Mouse (Mus musculus) Patski (cell line): Measurements from ENCODE around the gene Plekho1. TPM values are rescaled to one million over a fixed set of nuclear protein-coding genes. Genes with fewer than 3 reads are reported as not detected.
"Not testable (repeated sequence)": the region's sequence is repeated elsewhere in the genome, so short reads cannot be mapped to it uniquely, and the experiment has no call there.

Experiments
- ATAC-seq: fragments of 100-300 bp; one replicate; pipeline ENCODE4 v1.8.0; 2021
- CTCF ChIA-PET: fragments of 350-600 bp; sonication (Branson Sonifier 250); formaldehyde crosslinking; loops from one replicate; lab custom pipeline; 2022; ENCODE audit warnings: inconsistent platforms; lab: Charles Lee
- POLR2A ChIA-PET: fragments of 350-600 bp; sonication (Branson Sonifier 250); formaldehyde crosslinking; loops from one replicate; lab custom pipeline; 2022; ENCODE audit warnings: antibody characterized with exemption, inconsistent platforms; lab: Charles Lee
- DNase-seq: peaks from one replicate; pipeline ENCODE4 v3.0.0-alpha.2; 2011; ENCODE audit warnings: low read depth, low spot score
- H3K27me3 ChIP-seq: fragments of 371-371 bp; one replicate; pipeline ENCODE4 v1.5.1; 2021
- CTCF ChIP-seq: fragments of 100-300 bp; IDR thresholded peaks from one replicate; pipeline ENCODE4 v1.5.1; 2021
- in situ Hi-C: fragments of 300-500 bp; cut with MboI; formaldehyde crosslinking; loops from 3 replicates; pipeline ENCODE4 v1.11.1; 2018; ENCODE audit warnings: low pct_unique_long_range_greater_than_20kb, mixed read lengths
- polyA plus RNA-seq: library from polyadenylated mRNA; unstranded; gene quantifications from one replicate; pipeline ENCODE4 v1.2.3, GENCODE M21; 2021

Gene Plekho1
- polyA plus RNA-seq, 1 experiment from 2014 or later: 118 TPM

- ChIA-PET CTCF (interaction anchor here (0.8 to 1.5 kb wide), 3 partner anchors 12 to 78 kb away, joined by 3 to 7 read pairs (median 3); no protein-coding TSS in a partner anchor), POLR2A (interaction anchor here (1.0 to 1.2 kb wide), 2 partner anchors 8 to 130 kb away, joined by 5 read pairs; partner anchors contain the start of gene Prpf3)
- ATAC-seq (no peak), DNase-seq (no peak)
- no peaks in the 10 kb centered on the region for H3K27me3 ChIP-seq
- TF ChIP-seq CTCF: no peak
- in situ Hi-C loops: no loop called here
Observed at GRCm38 (mm10) chr3:95986001-95986622, 9.7 kb downstream of the Plekho1 start.

DNA sequence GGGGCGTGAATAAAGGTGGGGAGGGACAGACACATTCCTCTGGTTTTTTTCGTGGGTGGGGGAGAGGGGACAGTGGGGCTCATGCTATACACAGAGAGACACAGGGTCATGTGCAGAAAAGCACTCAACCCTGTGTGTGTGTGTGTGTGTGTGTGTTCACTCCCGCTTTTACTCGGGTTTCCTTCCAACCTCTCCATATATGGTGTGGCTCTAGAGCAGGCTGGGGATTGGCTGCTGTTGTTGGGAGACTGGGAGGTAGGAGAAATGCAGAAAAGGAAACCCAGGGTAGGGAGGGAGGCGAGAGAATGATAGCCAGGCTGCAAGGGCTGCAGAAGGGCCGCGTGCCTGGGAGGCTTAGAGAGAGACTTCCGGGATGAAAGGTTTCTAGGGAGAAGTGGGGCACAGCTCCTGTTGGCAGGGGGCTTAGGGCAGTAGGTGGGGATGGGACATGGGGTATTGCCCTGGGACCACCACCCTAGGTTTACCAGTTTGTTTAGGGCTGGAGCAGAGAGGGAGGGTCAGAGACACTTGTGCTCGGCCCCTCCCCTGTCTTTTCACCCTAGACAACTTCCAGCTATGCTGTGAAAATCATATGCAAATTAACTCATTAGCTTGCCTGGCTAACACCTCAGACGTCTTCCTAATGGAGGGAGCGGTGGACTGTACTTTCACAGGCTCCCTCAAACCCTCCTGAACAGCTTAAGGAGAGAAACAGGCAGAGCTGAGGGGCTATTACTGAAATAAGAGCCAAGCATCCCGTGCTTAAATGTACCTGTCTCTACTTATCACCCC is 10.4 kb downstream of the Plekho1 start:
- no peak for DNase-seq
- POLR2A ChIA-PET: interaction anchor here (1.0 to 1.2 kb wide), 2 partner anchors 9 to 129 kb away, joined by 5 read pairs; partner anchors contain the start of gene Prpf3
- in situ Hi-C loops: no loop called here
- CTCF ChIA-PET: interaction anchor here (0.8 to 1.5 kb wide), 3 partner anchors 11 to 79 kb away, joined by 3 to 7 read pairs (median 3); no protein-coding TSS in a partner anchor
- H3K27me3 ChIP-seq: no peaks in the 10 kb centered on the region
- no peak for TF ChIP-seq CTCF
- ATAC-seq: peak; percentile 42

DNA sequence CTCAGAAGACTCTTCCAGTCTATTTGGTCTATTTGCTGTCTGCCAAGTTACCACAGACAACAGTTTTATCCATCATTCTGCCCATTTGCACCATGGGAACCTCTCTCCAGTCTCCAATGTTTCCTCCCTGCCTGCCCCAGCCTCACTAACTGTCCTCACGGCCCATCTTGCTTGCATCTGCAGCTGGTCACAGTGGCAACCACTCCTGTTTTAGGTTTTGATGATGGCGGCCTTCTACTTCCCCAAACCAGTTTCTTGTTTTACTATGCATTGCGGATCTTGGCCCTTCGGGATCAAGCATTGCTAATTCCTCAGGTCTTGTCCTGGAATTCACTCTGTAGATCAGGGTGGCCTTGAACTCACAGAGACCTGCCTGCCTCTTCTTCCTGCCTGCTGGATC is 13.7 kb downstream of the Plekho1 start:
- CTCF ChIA-PET: interaction anchor here (1.3 to 1.4 kb wide), 2 partner anchors 8 to 19 kb away, joined by 3 read pairs; no protein-coding TSS in a partner anchor
- POLR2A ChIA-PET: no interaction called here
- no peak for TF ChIP-seq CTCF
- in situ Hi-C loops: no loop called here
- H3K27me3 ChIP-seq: no peaks in the 10 kb centered on the region
- ATAC-seq (no peak), DNase-seq (no peak)

DNA sequence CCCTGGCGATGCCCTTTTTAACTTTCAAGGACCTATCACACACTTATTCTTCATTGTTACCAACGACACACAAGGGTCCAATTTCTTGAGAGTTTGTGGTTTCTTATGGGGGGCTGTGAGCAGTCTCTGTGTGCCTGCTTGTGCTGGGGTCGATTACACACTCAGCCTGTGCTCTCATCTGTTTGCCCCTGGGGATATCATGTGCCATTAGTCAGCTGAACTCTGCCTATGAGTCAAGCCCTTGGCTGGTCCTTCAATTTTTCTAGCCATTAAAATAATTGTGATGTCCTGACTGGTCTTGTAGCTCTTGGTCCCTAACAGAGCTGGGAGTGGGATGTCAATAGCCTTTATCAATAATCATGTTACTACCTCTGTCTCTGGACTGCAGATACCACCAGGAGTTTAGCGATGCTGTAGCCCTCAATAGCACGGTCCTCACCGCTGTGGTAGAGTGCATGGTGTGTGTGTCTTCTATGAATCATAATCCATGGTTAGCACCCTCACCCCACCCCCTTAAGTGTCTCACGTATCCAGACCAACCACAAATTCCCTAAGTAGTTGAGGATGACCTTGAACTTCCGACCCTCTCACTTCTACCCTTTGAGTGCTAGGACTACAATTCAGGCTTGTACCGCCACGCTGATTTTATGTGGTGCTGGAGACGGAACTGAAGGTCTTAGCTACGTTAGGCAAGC is 15.4 kb downstream of the Plekho1 start:
- in situ Hi-C loops: no loop called here
- DNase-seq: no peak
- no peaks in the 10 kb centered on the region for H3K27me3 ChIP-seq
- TF ChIP-seq CTCF: no peak
- no peak for ATAC-seq
- ChIA-PET POLR2A (interaction anchor here (0.9 kb wide), 1 partner anchor 9 kb away, joined by 3 read pairs; no protein-coding TSS in a partner anchor), CTCF (interaction anchor here (0.6 to 1.2 kb wide), 3 partner anchors 9 to 91 kb away, joined by 3 to 4 read pairs (median 3); no protein-coding TSS in a partner anchor)

- in situ Hi-C loops: no loop called here
- ATAC-seq (no peak), DNase-seq (no peak)
- ChIA-PET POLR2A (interaction anchor here (0.8 kb wide), 1 partner anchor 35 kb away, joined by 3 read pairs; no protein-coding TSS in a partner anchor), CTCF (interaction anchor here (1.2 to 1.5 kb wide), 2 partner anchors 10 to 15 kb away, joined by 4 to 8 read pairs; no protein-coding TSS in a partner anchor)
- no peak for TF ChIP-seq CTCF
- H3K27me3 ChIP-seq: no peaks in the 10 kb centered on the region
Observed at GRCm38 (mm10) chr3:95978265-95978664, 17.5 kb downstream of the Plekho1 start.

DNA sequence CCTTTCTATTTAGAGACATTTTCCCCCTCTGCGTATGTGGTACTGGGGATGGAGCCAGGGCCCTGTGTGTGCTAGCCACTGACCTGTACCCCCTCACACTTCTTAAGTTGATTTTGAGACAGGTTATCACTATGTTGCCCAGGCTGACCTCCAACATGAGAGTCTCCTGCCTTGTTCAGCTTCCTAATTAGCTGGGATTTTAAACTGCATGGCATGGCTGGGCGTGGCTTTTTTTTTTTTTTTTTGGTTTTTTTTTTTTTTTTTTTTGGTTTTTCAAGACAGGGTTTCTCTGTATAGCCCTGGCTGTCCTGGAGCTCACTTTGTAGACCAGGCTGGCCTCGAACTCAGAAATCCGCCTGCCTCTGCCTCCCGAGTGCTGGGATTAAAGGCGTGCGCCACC is 18.2 kb downstream of the Plekho1 start:
- POLR2A ChIA-PET, DNase-seq, in situ Hi-C loops, ATAC-seq, H3K27me3 ChIP-seq: not testable (repeated sequence)
- CTCF ChIA-PET: interaction anchor here (0.7 to 1.5 kb wide), 2 partner anchors 11 kb away, joined by 3 to 8 read pairs; no protein-coding TSS in a partner anchor

DNA sequence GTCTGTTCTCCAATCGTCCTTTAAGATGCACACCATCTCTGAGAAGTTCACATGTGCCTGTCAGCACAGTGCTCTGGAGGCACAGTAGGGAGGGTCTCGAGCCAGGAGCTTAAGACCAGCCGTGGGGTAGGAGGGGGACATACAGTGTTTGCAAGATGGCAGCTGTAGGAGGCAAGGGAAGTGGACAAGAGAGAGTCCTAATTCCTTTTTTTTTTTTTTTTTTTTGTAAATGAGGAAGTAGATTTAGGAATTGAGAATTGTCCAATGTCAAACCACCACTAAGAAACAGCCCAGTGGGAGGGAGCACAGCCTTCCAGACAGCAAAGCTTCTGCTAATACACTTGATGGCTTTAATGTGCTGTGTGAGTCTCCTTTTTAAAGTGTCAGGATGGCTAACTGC is 18.7 kb downstream of the Plekho1 start:
- no peak for DNase-seq
- TF ChIP-seq CTCF: no peak
- ChIA-PET CTCF (interaction anchor here (0.7 kb wide), 1 partner anchor 11 kb away, joined by 3 read pairs; no protein-coding TSS in a partner anchor), POLR2A (interaction anchor here (0.8 kb wide), 1 partner anchor 81 kb away, joined by 3 read pairs; the partner anchor contains the start of gene Vps45)
- ATAC-seq: no peak
- H3K27me3 ChIP-seq: no peaks in the 10 kb centered on the region
- in situ Hi-C loops: no loop called here

- DNase-seq: no peak
Observed at GRCm38 (mm10) chr3:95972873-95973634, 22.7 kb downstream of the Plekho1 start.

GRCm38 (mm10) chr3:95972251-95972872 is 23.4 kb downstream of the Plekho1 start:
- no peak for TF ChIP-seq CTCF
- ATAC-seq: no peak
- ChIA-PET CTCF (interaction anchor here (0.9 to 1.4 kb wide), 3 partner anchors 9 to 80 kb away, joined by 3 to 4 read pairs (median 4); no protein-coding TSS in a partner anchor), POLR2A (no interaction called here)
- in situ Hi-C loops: no loop called here
- DNase-seq: no peak
- H3K27me3 ChIP-seq: no peaks in the 10 kb centered on the region

More at GRCm38 (mm10) chr3:95972873-95973634, 22.7 kb downstream of the Plekho1 start:
- ChIA-PET CTCF (interaction anchor here (1.3 to 1.6 kb wide), 4 partner anchors 9 to 84 kb away, joined by 3 to 4 read pairs (median 4); no protein-coding TSS in a partner anchor), POLR2A (no interaction called here)
- ATAC-seq: no peak
- TF ChIP-seq CTCF: no peak
- no peaks in the 10 kb centered on the region for H3K27me3 ChIP-seq
- in situ Hi-C loops: no loop called here

DNA sequence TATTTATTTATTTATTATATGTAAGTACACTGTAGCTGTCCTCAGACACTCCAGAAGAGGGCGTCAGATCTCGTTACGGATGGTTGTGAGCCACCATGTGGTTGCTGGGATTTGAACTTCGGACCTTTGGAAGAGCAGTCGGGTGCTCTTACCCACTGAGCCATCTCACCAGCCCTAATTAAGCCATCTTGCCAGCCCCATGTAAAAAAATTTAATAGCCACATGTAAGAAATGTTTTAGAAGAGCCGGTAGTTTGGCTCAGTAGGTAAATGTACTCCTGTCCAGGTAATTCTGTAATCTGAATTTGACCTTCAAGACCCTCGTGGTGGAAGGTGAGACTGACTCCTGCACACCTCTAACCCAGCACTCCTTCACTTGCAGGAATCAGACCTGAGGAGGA is 25.1 kb downstream of the Plekho1 start:
- POLR2A ChIA-PET, DNase-seq, ATAC-seq, in situ Hi-C loops, CTCF ChIA-PET, H3K27me3 ChIP-seq: not testable (repeated sequence)
